Mouse (Mus musculus): ENCODE results near the gene H2-Ab1. TPM values are rescaled to one million over a fixed set of nuclear protein-coding genes. Genes with fewer than 3 reads are reported as not detected.
"Not testable (repeated sequence)": the region's sequence is repeated elsewhere in the genome, so short reads cannot be mapped to it uniquely, and the experiment has no call there.

H2-Ab1 gene
- polyA plus RNA-seq, 1 experiment from 2014 or later, result 18.1 TPM

DNA sequence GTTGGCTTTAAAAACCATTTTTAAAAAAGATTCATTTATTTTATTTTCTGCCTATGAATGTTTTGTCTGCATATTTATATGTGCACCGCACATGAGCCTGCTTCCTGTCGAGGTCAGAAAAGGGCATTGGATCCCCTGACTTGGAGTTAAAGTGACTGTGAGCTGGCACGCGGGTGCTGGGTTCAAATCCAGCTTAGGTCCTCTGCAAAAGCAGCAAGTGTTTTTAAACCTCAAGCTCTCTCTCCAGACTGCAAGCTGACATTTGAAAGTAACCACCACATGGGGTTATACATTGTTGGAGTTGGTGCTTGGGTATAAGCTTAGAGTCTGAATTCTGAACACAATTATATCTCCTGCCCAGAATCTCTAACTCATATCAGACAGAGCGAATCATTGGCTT is 39.5 kb upstream of the H2-Ab1 start:
- 88% methylated on average over 5 of the region's 5 CpGs for WGBS

GRCm38 (mm10) chr17:34218675-34219074 is 38.8 kb upstream of the H2-Ab1 start:
- Histone ChIP-seq H3K27me3 (ENCODE audit: control insufficient read depth, insufficient read depth, low read length) (peaks cover 10% of the 10 kb centered on the region), H3K4me2 (ENCODE audit: low read depth, low read length) (no peak overlapping the region), H3K4me1 (ENCODE audit: control insufficient read depth, insufficient read depth, low read length) (no peaks in the 10 kb centered on the region), H3K36me3 (ENCODE audit: control insufficient read depth, insufficient read depth, low read length) (no peaks in the 10 kb centered on the region), H3K27ac (ENCODE audit: low read length) (no peak overlapping the region), H3K9ac (ENCODE audit: low read length) (no peak overlapping the region), H3K4me3 (replicated peaks; ENCODE audit: low read length) (no peak overlapping the region), H3K9me3 (replicated peaks; ENCODE audit: control insufficient read depth, low read length) (no peaks in the 10 kb centered on the region)
- ATAC-seq (ENCODE audit: insufficient read depth, low FRiP score), result no peak
- 85% methylated on average over 11 of the region's 11 CpGs for WGBS

More for the DNA sequence above, 39.5 kb upstream of the H2-Ab1 start:
- no peak for ATAC-seq (ENCODE audit: insufficient read depth, low FRiP score)
- H3K4me3 ChIP-seq (replicated peaks; ENCODE audit: low read length), result no peak overlapping the region
- peaks cover 16% of the 10 kb centered on the region for H3K27me3 ChIP-seq (ENCODE audit: control insufficient read depth, insufficient read depth, low read length)
- no peak overlapping the region for H3K4me2 ChIP-seq (ENCODE audit: low read depth, low read length)
- H3K36me3 ChIP-seq (ENCODE audit: control insufficient read depth, insufficient read depth, low read length), result no peaks in the 10 kb centered on the region
- no peaks in the 10 kb centered on the region for H3K4me1 ChIP-seq (ENCODE audit: control insufficient read depth, insufficient read depth, low read length)
- H3K9me3 ChIP-seq (replicated peaks; ENCODE audit: control insufficient read depth, low read length), result no peaks in the 10 kb centered on the region
- no peak overlapping the region for H3K9ac ChIP-seq (ENCODE audit: low read length)
- H3K27ac ChIP-seq (ENCODE audit: low read length), result no peak overlapping the region

DNA sequence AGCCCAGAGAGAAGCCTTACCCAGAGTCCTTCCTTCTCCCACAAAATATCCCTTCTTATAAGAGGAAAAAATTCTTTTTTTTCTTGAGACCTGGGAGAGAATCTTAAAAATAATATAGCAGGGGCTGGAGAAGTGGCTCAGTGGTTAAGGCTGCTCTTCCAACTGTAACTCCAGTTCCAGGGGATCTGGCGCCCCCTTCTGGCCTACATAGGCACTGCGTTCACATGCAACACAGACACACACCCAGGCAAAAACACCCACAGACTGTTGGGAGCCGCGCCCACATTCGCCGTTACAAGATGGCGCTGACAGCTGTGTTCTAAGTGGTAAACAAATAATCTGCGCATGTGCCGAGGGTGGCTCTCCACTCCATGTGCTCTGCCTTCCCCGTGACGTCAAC is 38.4 kb upstream of the H2-Ab1 start:
- H3K4me1 ChIP-seq (ENCODE audit: control insufficient read depth, insufficient read depth, low read length); H3K9ac ChIP-seq (ENCODE audit: low read length); H3K9me3 ChIP-seq (replicated peaks; ENCODE audit: control insufficient read depth, low read length); H3K27me3 ChIP-seq (ENCODE audit: control insufficient read depth, insufficient read depth, low read length); H3K36me3 ChIP-seq (ENCODE audit: control insufficient read depth, insufficient read depth, low read length); ATAC-seq (ENCODE audit: insufficient read depth, low FRiP score); H3K27ac ChIP-seq (ENCODE audit: low read length); H3K4me2 ChIP-seq (ENCODE audit: low read depth, low read length); H3K4me3 ChIP-seq (replicated peaks; ENCODE audit: low read length): not testable (repeated sequence)
- WGBS, result 91% methylated on average over 7 of the region's 11 CpGs

GRCm38 (mm10) chr17:34219801-34220200 is 37.7 kb upstream of the H2-Ab1 start:
- not testable (repeated sequence) for H3K9me3 ChIP-seq (replicated peaks; ENCODE audit: control insufficient read depth, low read length); ATAC-seq (ENCODE audit: insufficient read depth, low FRiP score); H3K9ac ChIP-seq (ENCODE audit: low read length); H3K4me2 ChIP-seq (ENCODE audit: low read depth, low read length); H3K27ac ChIP-seq (ENCODE audit: low read length); H3K36me3 ChIP-seq (ENCODE audit: control insufficient read depth, insufficient read depth, low read length); H3K4me1 ChIP-seq (ENCODE audit: control insufficient read depth, insufficient read depth, low read length); H3K27me3 ChIP-seq (ENCODE audit: control insufficient read depth, insufficient read depth, low read length); H3K4me3 ChIP-seq (replicated peaks; ENCODE audit: low read length)
- WGBS, result 94% methylated on average over 3 of the region's 7 CpGs

DNA sequence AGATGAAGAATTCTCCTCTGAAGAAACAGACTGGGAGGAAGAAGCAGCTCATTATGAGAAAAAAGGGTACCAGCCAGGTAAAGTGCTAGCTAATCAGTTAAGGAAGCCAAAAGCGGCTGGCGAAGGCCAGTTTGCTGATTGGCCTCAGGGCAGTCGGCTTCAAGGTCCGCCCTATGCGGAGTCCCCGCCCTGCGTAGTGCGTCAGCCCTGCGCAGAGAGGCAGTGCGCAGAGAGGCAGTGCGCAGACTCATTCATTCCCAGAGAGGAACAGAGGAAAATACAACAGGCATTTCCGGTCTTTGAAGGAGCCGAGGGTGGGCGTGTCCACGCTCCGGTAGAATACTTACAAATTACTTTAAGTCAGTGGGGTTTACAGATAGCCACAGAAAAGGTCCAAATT is 37.1 kb upstream of the H2-Ab1 start:
- H3K27ac ChIP-seq (ENCODE audit: low read length); H3K27me3 ChIP-seq (ENCODE audit: control insufficient read depth, insufficient read depth, low read length); H3K4me3 ChIP-seq (replicated peaks; ENCODE audit: low read length); H3K4me2 ChIP-seq (ENCODE audit: low read depth, low read length); H3K9me3 ChIP-seq (replicated peaks; ENCODE audit: control insufficient read depth, low read length); H3K4me1 ChIP-seq (ENCODE audit: control insufficient read depth, insufficient read depth, low read length); H3K9ac ChIP-seq (ENCODE audit: low read length); H3K36me3 ChIP-seq (ENCODE audit: control insufficient read depth, insufficient read depth, low read length); ATAC-seq (ENCODE audit: insufficient read depth, low FRiP score): not testable (repeated sequence)
- WGBS, result 100% methylated on average over 4 of the region's 16 CpGs

DNA sequence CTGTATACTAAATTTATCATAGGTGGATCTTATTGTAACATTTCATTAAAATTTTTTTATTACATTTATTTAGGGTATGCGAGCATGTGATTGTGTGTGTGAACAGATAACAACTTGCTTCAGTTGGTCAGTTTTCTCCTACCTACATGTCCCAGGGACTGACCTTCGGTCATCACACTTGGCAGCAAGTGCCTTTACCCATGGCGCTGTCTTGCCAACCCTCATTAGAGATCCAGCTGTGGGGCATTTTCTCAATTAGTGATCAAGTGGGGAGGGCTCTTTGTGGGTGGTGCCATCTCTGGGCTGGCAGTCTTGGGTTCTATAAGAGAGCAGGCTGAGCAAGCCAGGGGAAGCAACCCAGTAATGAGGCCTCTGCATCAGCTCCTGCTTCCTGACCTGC is 32.7 kb upstream of the H2-Ab1 start:
- H3K4me1 ChIP-seq (ENCODE audit: control insufficient read depth, insufficient read depth, low read length), result no peaks in the 10 kb centered on the region
- H3K9me3 ChIP-seq (replicated peaks; ENCODE audit: control insufficient read depth, low read length), result 0 out of 2 replicates have a peak, but pooled peaks cover 4% of the 10 kb centered on the region
- no peak overlapping the region for H3K27ac ChIP-seq (ENCODE audit: low read length)
- no peaks in the 10 kb centered on the region for H3K27me3 ChIP-seq (ENCODE audit: control insufficient read depth, insufficient read depth, low read length)
- H3K4me2 ChIP-seq (ENCODE audit: low read depth, low read length), result no peak overlapping the region
- no peak for ATAC-seq (ENCODE audit: insufficient read depth, low FRiP score)
- H3K4me3 ChIP-seq (replicated peaks; ENCODE audit: low read length), result no peak overlapping the region
- no peak overlapping the region for H3K9ac ChIP-seq (ENCODE audit: low read length)
- WGBS, result 90% methylated on average over 3 of the region's 3 CpGs
- no peaks in the 10 kb centered on the region for H3K36me3 ChIP-seq (ENCODE audit: control insufficient read depth, insufficient read depth, low read length)

DNA sequence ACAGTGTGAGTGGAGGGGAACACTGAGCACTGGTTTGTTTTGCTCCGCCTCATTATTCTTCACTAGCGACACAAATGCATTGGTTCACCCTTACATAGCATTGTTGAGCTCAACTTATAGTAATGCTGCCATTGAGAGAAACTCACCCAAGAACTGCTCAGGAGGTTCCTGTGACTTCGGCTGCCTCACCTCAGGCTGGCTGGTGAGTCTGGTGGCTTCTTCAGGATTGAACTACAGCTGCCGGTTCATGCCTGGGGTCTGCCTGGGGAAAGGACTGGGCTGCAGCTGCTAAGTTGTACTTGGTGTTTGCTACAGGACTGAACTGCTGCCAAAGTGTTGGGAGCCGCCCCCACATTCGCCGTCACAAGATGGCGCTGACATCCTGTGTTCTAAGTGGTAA is 32.1 kb upstream of the H2-Ab1 start:
- H3K9me3 ChIP-seq (replicated peaks; ENCODE audit: control insufficient read depth, low read length), result 0 out of 2 replicates have a peak, but pooled peaks cover 4% of the 10 kb centered on the region
- no peak for ATAC-seq (ENCODE audit: insufficient read depth, low FRiP score)
- no peak overlapping the region for H3K27ac ChIP-seq (ENCODE audit: low read length)
- no peaks in the 10 kb centered on the region for H3K36me3 ChIP-seq (ENCODE audit: control insufficient read depth, insufficient read depth, low read length)
- H3K4me2 ChIP-seq (ENCODE audit: low read depth, low read length), result no peak overlapping the region
- H3K9ac ChIP-seq (ENCODE audit: low read length), result no peak overlapping the region
- WGBS, result 95% methylated on average over 8 of the region's 8 CpGs
- H3K4me3 ChIP-seq (replicated peaks; ENCODE audit: low read length), result no peak overlapping the region
- no peaks in the 10 kb centered on the region for H3K27me3 ChIP-seq (ENCODE audit: control insufficient read depth, insufficient read depth, low read length)
- H3K4me1 ChIP-seq (ENCODE audit: control insufficient read depth, insufficient read depth, low read length), result no peaks in the 10 kb centered on the region

DNA sequence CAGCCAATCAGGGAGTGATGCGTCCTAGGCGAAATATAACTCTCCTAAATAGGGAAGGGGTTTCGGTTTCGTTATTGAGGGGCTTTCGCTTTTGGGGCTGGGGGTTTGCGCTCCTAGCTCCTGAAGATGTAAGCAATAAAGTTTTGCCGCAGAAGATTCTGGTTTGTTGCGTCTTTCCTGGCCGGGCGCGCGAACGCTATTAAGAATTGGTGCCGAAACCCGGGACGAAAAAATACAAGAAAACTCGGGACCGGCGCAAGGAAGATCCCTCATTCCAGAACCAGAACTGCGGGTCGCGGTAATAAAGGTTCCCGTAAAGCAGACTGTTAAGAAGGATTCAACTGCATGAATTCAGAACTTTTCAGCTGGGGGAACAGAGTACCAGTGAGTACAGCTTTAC is 31.6 kb upstream of the H2-Ab1 start:
- not testable (repeated sequence) for H3K4me2 ChIP-seq (ENCODE audit: low read depth, low read length)

GRCm38 (mm10) chr17:34230971-34231370 is 26.5 kb upstream of the H2-Ab1 start:
- not testable (repeated sequence) for H3K27me3 ChIP-seq (ENCODE audit: control insufficient read depth, insufficient read depth, low read length); H3K4me2 ChIP-seq (ENCODE audit: low read depth, low read length); ATAC-seq (ENCODE audit: insufficient read depth, low FRiP score); H3K36me3 ChIP-seq (ENCODE audit: control insufficient read depth, insufficient read depth, low read length); H3K9ac ChIP-seq (ENCODE audit: low read length); H3K27ac ChIP-seq (ENCODE audit: low read length); H3K4me1 ChIP-seq (ENCODE audit: control insufficient read depth, insufficient read depth, low read length); H3K4me3 ChIP-seq (replicated peaks; ENCODE audit: low read length); H3K9me3 ChIP-seq (replicated peaks; ENCODE audit: control insufficient read depth, low read length)
- 95% methylated on average over 6 of the region's 9 CpGs for WGBS

More for the DNA sequence above, 31.6 kb upstream of the H2-Ab1 start:
- not testable (repeated sequence) for H3K27ac ChIP-seq (ENCODE audit: low read length); H3K36me3 ChIP-seq (ENCODE audit: control insufficient read depth, insufficient read depth, low read length); H3K4me1 ChIP-seq (ENCODE audit: control insufficient read depth, insufficient read depth, low read length); H3K27me3 ChIP-seq (ENCODE audit: control insufficient read depth, insufficient read depth, low read length); H3K9ac ChIP-seq (ENCODE audit: low read length); ATAC-seq (ENCODE audit: insufficient read depth, low FRiP score); H3K4me3 ChIP-seq (replicated peaks; ENCODE audit: low read length); H3K9me3 ChIP-seq (replicated peaks; ENCODE audit: control insufficient read depth, low read length)
- WGBS, result 97% methylated on average over 13 of the region's 23 CpGs

DNA sequence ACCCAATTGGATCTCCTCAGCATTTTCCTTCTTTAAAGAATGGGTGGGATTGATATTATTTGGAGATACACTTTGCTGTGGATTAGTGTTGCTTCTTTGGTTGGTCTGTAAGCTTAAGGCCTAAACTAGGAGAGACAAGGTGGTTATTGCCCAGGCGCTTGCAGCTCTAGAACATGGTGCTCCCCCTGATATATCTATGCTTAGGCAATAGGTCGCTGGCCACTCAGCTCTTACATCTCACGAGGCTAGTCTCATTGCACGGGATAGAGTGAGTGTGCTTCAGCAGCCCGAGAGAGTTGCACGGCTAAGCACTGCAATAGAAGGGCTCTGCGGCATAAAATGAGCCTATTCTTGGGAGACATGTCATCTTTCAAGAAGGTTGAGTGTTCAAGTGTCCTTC is 25.5 kb upstream of the H2-Ab1 start:
- not testable (repeated sequence) for H3K27me3 ChIP-seq (ENCODE audit: control insufficient read depth, insufficient read depth, low read length); H3K27ac ChIP-seq (ENCODE audit: low read length); H3K9me3 ChIP-seq (replicated peaks; ENCODE audit: control insufficient read depth, low read length); H3K4me3 ChIP-seq (replicated peaks; ENCODE audit: low read length); H3K4me2 ChIP-seq (ENCODE audit: low read depth, low read length); H3K36me3 ChIP-seq (ENCODE audit: control insufficient read depth, insufficient read depth, low read length); ATAC-seq (ENCODE audit: insufficient read depth, low FRiP score); H3K4me1 ChIP-seq (ENCODE audit: control insufficient read depth, insufficient read depth, low read length); H3K9ac ChIP-seq (ENCODE audit: low read length)
- 78% methylated on average over 4 of the region's 7 CpGs for WGBS

Data from stomach, embryonic 16.5 days (tissue).